ENCODE assay signal across 14 mouse cellular contexts in genomic region chr11:94340948-94341933, GRCm38 (mm10). TPM values are rescaled to one million over a fixed set of nuclear protein-coding genes. Genes with fewer than 3 reads are reported as not detected.
DNase-seq lines count a peak whose midpoint lies in the region; ATAC-seq and TF ChIP-seq lines count a peak whose summit lies in the region.
"Had no signal": no experiment of that assay in that cellular context is flagged by ENCODE, and none has a peak within 500 bp of the region (broad histone marks: within the 10 kb centered on the region; RNA-seq: fewer than 3 reads in every experiment).

No protein-coding gene starts in this region.

- H3K36me3 ChIP-seq in hindbrain, embryonic 14.5 days (replicated peaks; ENCODE audit: control insufficient read depth, insufficient read depth), result peaks cover 37% of the 10 kb centered on the region
- H3K36me3 ChIP-seq in hindbrain, embryonic 16.5 days (ENCODE audit: control insufficient read depth, insufficient read depth, low read length), result peaks cover 9% of the 10 kb centered on the region; the same call in 1 of the 2 replicates
- peaks cover 12% of the 10 kb centered on the region for H3K36me3 ChIP-seq in midbrain, embryonic 11.5 days (ENCODE audit: control insufficient read depth, insufficient read depth, low read length)
- peaks cover 17% of the 10 kb centered on the region for H3K36me3 ChIP-seq in midbrain, embryonic 15.5 days (replicated peaks)
- peaks cover 34% of the 10 kb centered on the region for H3K36me3 ChIP-seq in midbrain, embryonic 12.5 days

- DNase-seq in hindbrain, embryonic 14.5 days (ENCODE audit: low spot score), result no peak
- DNase-seq in midbrain, embryonic 11.5 days (ENCODE audit: low spot score, missing footprints), result no peak
- no peak for DNase-seq in gastrocnemius, postnatal 4 days (ENCODE audit: low spot score in 2 of 2)
- DNase-seq in gastrocnemius, adult 2 months, result no peak
- DNase-seq: thymus, adult 18-20 months had no signal

- H3K4me2 ChIP-seq in hindbrain, embryonic 14.5 days (replicated peaks), result no peak overlapping the region
- no peak overlapping the region for H3K4me2 ChIP-seq in hindbrain, embryonic 16.5 days (ENCODE audit: low read length)
- no peak overlapping the region for H3K4me2 ChIP-seq in midbrain, embryonic 11.5 days
- no peak overlapping the region for H3K4me2 ChIP-seq in midbrain, embryonic 15.5 days
- no peak overlapping the region for H3K4me2 ChIP-seq in midbrain, embryonic 12.5 days (replicated peaks)

- no peaks in the 10 kb centered on the region for H3K27me3 ChIP-seq in hindbrain, embryonic 14.5 days (ENCODE audit: control insufficient read depth, insufficient read depth, low read length)
- no peaks in the 10 kb centered on the region for H3K27me3 ChIP-seq in hindbrain, embryonic 16.5 days (replicated peaks; ENCODE audit: control insufficient read depth, insufficient read depth, low read length)
- H3K27me3 ChIP-seq in midbrain, embryonic 11.5 days (ENCODE audit: control insufficient read depth, insufficient read depth, low read length), result 0 out of 2 replicates have a peak, but pooled peaks cover 2% of the 10 kb centered on the region
- H3K27me3 ChIP-seq in midbrain, embryonic 15.5 days (replicated peaks), result no peaks in the 10 kb centered on the region
- peaks cover 13% of the 10 kb centered on the region for H3K27me3 ChIP-seq in midbrain, embryonic 12.5 days

- no peak overlapping the region for H3K4me3 ChIP-seq in hindbrain, embryonic 14.5 days (replicated peaks; ENCODE audit: low read length)
- H3K4me3 ChIP-seq in hindbrain, embryonic 16.5 days (ENCODE audit: low read length), result no peak overlapping the region
- no peak overlapping the region for H3K4me3 ChIP-seq in midbrain, embryonic 11.5 days (ENCODE audit: low read depth, low read length)
- no peak overlapping the region for H3K4me3 ChIP-seq in midbrain, embryonic 15.5 days
- no peak overlapping the region for H3K4me3 ChIP-seq in midbrain, embryonic 12.5 days
- no peak overlapping the region for H3K4me3 ChIP-seq in gastrocnemius, adult 2 months

- 0 out of 2 replicates have a peak overlapping the region, but pooled peaks have one; percentile 22 for H3K27ac ChIP-seq in hindbrain, embryonic 14.5 days
- H3K27ac ChIP-seq in hindbrain, embryonic 16.5 days (ENCODE audit: low read depth, low read length), result no peak overlapping the region
- H3K27ac ChIP-seq in midbrain, embryonic 11.5 days (ENCODE audit: low read depth, low read length), result peak overlapping the region; percentile 45; the same call in 1 of the 2 replicates
- H3K27ac ChIP-seq in midbrain, embryonic 15.5 days, result no peak overlapping the region
- H3K27ac ChIP-seq in midbrain, embryonic 12.5 days (replicated peaks), result peak overlapping the region; percentile 53; the same call in 1 of the 2 replicates
- H3K27ac ChIP-seq in gastrocnemius, adult 2 months, result no peak overlapping the region

- no peak overlapping the region for H3K9ac ChIP-seq in hindbrain, embryonic 14.5 days
- H3K9ac ChIP-seq in hindbrain, embryonic 16.5 days (ENCODE audit: low read depth, low read length), result no peak overlapping the region
- H3K9ac ChIP-seq in midbrain, embryonic 11.5 days (ENCODE audit: low read length), result no peak overlapping the region
- H3K9ac ChIP-seq in midbrain, embryonic 15.5 days, result no peak overlapping the region
- no peak overlapping the region for H3K9ac ChIP-seq in midbrain, embryonic 12.5 days (replicated peaks)

- TF ChIP-seq CTCF in gastrocnemius, adult 2 months (IDR thresholded peaks at IDR 0.05), result no peak

- H3K4me1 ChIP-seq in hindbrain, embryonic 14.5 days (replicated peaks; ENCODE audit: control insufficient read depth, insufficient read depth, low read length), result peaks cover 12% of the 10 kb centered on the region
- H3K4me1 ChIP-seq in hindbrain, embryonic 16.5 days (ENCODE audit: control insufficient read depth, insufficient read depth, low read depth, low read length), result peaks cover 14% of the 10 kb centered on the region
- H3K4me1 ChIP-seq in midbrain, embryonic 11.5 days (ENCODE audit: control insufficient read depth, insufficient read depth, low read length), result peaks cover 41% of the 10 kb centered on the region
- peaks cover 31% of the 10 kb centered on the region for H3K4me1 ChIP-seq in midbrain, embryonic 15.5 days
- H3K4me1 ChIP-seq in midbrain, embryonic 12.5 days, result peaks cover 52% of the 10 kb centered on the region

- WGBS in hindbrain, embryonic 14.5 days, result 59% methylated on average over 10 of the region's 10 CpGs
- 59% methylated on average over 10 of the region's 10 CpGs for WGBS in hindbrain, embryonic 16.5 days
- 64% methylated on average over 10 of the region's 10 CpGs for WGBS in midbrain, embryonic 11.5 days
- 57% methylated on average over 10 of the region's 10 CpGs for WGBS in midbrain, embryonic 15.5 days
- WGBS in midbrain, embryonic 12.5 days, result 57% methylated on average over 10 of the region's 10 CpGs

- no peak for ATAC-seq in hindbrain, embryonic 14.5 days (ENCODE audit: low FRiP score)
- ATAC-seq in hindbrain, embryonic 16.5 days, result no peak
- ATAC-seq in midbrain, embryonic 11.5 days (ENCODE audit: low FRiP score), result no peak
- ATAC-seq in midbrain, embryonic 15.5 days (replicated peaks), result no peak
- ATAC-seq in midbrain, embryonic 12.5 days (ENCODE audit: low FRiP score, low read depth), result no peak

- H3K9me3 ChIP-seq in hindbrain, embryonic 14.5 days (ENCODE audit: control insufficient read depth, low read length), result no peaks in the 10 kb centered on the region
- no peaks in the 10 kb centered on the region for H3K9me3 ChIP-seq in hindbrain, embryonic 16.5 days (ENCODE audit: control insufficient read depth, low read length)
- no peaks in the 10 kb centered on the region for H3K9me3 ChIP-seq in midbrain, embryonic 11.5 days (ENCODE audit: control insufficient read depth, low read length)
- no peaks in the 10 kb centered on the region for H3K9me3 ChIP-seq in midbrain, embryonic 15.5 days
- H3K9me3 ChIP-seq in midbrain, embryonic 12.5 days, result no peaks in the 10 kb centered on the region

- intact Hi-C loops in gastrocnemius, adult 2 months (cut with DNase I), result loop anchor here (2.0 to 5.0 kb wide), 2 partner anchors 64 to 146 kb away; partner anchors contain the start of gene Spata20

RNA-seq across cellular contexts. Expression of gene Ankrd40, which starts 13.4 kb away (rescaled TPM):
- polyA plus RNA-seq in hindbrain, embryonic 14.5 days (2014; fragmentation: Nextera tagmentation; extraction: Ambion mirVana), result 12.8 and 12.9 TPM in 2 replicates
- 9.2 and 9.4 TPM in 2 replicates for polyA plus RNA-seq in hindbrain, embryonic 16.5 days (2015; fragmentation: Nextera tagmentation; extraction: Ambion mirVana)
- polyA plus RNA-seq in midbrain, embryonic 11.5 days (2014; fragmentation: Nextera tagmentation; extraction: Ambion mirVana), result 21.5 and 27.4 TPM in 2 replicates
- polyA plus RNA-seq in midbrain, embryonic 15.5 days (2015; fragmentation: Nextera tagmentation; extraction: Ambion mirVana), result 16.7 and 18.4 TPM in 2 replicates
- polyA plus RNA-seq in midbrain, embryonic 12.5 days (2016; fragmentation: Nextera tagmentation; extraction: Ambion mirVana), result 19.7 and 21.7 TPM in 2 replicates
- 100 to 1,000 TPM; 127 to 137 TPM for total RNA-seq in gastrocnemius, postnatal 4 days (2021)
- total RNA-seq in gastrocnemius, adult 2 months (2021), result 100 to 1,000 TPM; 203 to 264 TPM

RNA-seq across cellular contexts. Expression of gene Luc7l3, which starts 19.5 kb away (rescaled TPM):
- polyA plus RNA-seq in hindbrain, embryonic 14.5 days (2014; fragmentation: Nextera tagmentation; extraction: Ambion mirVana), result 94.9 and 105 TPM in 2 replicates
- polyA plus RNA-seq in hindbrain, embryonic 16.5 days (2015; fragmentation: Nextera tagmentation; extraction: Ambion mirVana), result 110 and 113 TPM in 2 replicates
- 113 and 130 TPM in 2 replicates for polyA plus RNA-seq in midbrain, embryonic 11.5 days (2014; fragmentation: Nextera tagmentation; extraction: Ambion mirVana)
- 129 and 143 TPM in 2 replicates for polyA plus RNA-seq in midbrain, embryonic 15.5 days (2015; fragmentation: Nextera tagmentation; extraction: Ambion mirVana)
- 145 and 162 TPM in 2 replicates for polyA plus RNA-seq in midbrain, embryonic 12.5 days (2016; fragmentation: Nextera tagmentation; extraction: Ambion mirVana)
- total RNA-seq in gastrocnemius, postnatal 4 days (2021), result 10 to 100 TPM; 62.7 to 73.3 TPM
- total RNA-seq in gastrocnemius, adult 2 months (2021), result 10 to 100 TPM; 41.1 to 48.6 TPM

RNA-seq across cellular contexts. Expression of gene Abcc3, which starts 51.6 kb away (rescaled TPM):
- 0.85 and 1.1 TPM in 2 replicates for polyA plus RNA-seq in hindbrain, embryonic 14.5 days (2014; fragmentation: Nextera tagmentation; extraction: Ambion mirVana)
- 0.91 and 1.3 TPM in 2 replicates for polyA plus RNA-seq in hindbrain, embryonic 16.5 days (2015; fragmentation: Nextera tagmentation; extraction: Ambion mirVana)
- polyA plus RNA-seq in midbrain, embryonic 11.5 days (2014; fragmentation: Nextera tagmentation; extraction: Ambion mirVana), result 0.47 and 0.49 TPM in 2 replicates
- 0.70 and 1.3 TPM in 2 replicates for polyA plus RNA-seq in midbrain, embryonic 15.5 days (2015; fragmentation: Nextera tagmentation; extraction: Ambion mirVana)
- polyA plus RNA-seq in midbrain, embryonic 12.5 days (2016; fragmentation: Nextera tagmentation; extraction: Ambion mirVana), result 0.57 and 0.89 TPM in 2 replicates
- total RNA-seq in gastrocnemius, postnatal 4 days (2021), result 1 to 10 TPM; 2.0 to 2.4 TPM
- under 1 TPM; 0.46 to 0.53 TPM for total RNA-seq in gastrocnemius, adult 2 months (2021)

RNA-seq across cellular contexts. Expression of gene Gm21885, which starts 59.6 kb away (rescaled TPM):
- 0.38 TPM in 1 of 2 replicates, not detected in the other for polyA plus RNA-seq in hindbrain, embryonic 14.5 days (2014; fragmentation: Nextera tagmentation; extraction: Ambion mirVana)
- polyA plus RNA-seq in hindbrain, embryonic 16.5 days (2015; fragmentation: Nextera tagmentation; extraction: Ambion mirVana), result 0.86 TPM in 1 of 2 replicates, not detected in the other
- 0.34 and 0.43 TPM in 2 replicates for polyA plus RNA-seq in midbrain, embryonic 11.5 days (2014; fragmentation: Nextera tagmentation; extraction: Ambion mirVana)
- polyA plus RNA-seq in midbrain, embryonic 15.5 days (2015; fragmentation: Nextera tagmentation; extraction: Ambion mirVana), result 0.45 and 0.89 TPM in 2 replicates
- 0.32 and 0.42 TPM in 2 replicates for polyA plus RNA-seq in midbrain, embryonic 12.5 days (2016; fragmentation: Nextera tagmentation; extraction: Ambion mirVana)
- not detected for total RNA-seq in gastrocnemius, postnatal 4 days (2021)
- not detected for total RNA-seq in gastrocnemius, adult 2 months (2021)
- total RNA-seq: adrenal gland, adult 2 months; common myeloid progenitor, adult 5-6 weeks; gastrocnemius, postnatal 14 days; left cerebral cortex, postnatal 10 days; megakaryocyte, adult 5-6 weeks had no signal
- polyA plus RNA-seq: adrenal gland, adult 2 months; heart, embryonic 16.5 days had no signal

Comparison
In these comparisons a context has a peak if more than half of its experiments do, and no peak if none do; other contexts are left out.
1. H3K27ac ChIP-seq: peak in hindbrain, embryonic 14.5 days (single experiment), midbrain, embryonic 11.5 days (single experiment) and midbrain, embryonic 12.5 days (single experiment); none in hindbrain, embryonic 16.5 days (single experiment), midbrain, embryonic 15.5 days (single experiment) and gastrocnemius, adult 2 months (single experiment).